Mouse (Mus musculus) intestine, embryonic 16.5 days (tissue): ENCODE measurements around the gene Abcb11. TPM values are rescaled to one million over a fixed set of nuclear protein-coding genes. Genes with fewer than 3 reads are reported as not detected.

Experiments
- polyA plus RNA-seq: library from polyadenylated mRNA; unstranded; fragments of >200 nt; fragmentation: Nextera tagmentation; extraction: Ambion mirVana; gene quantifications from 2 replicates; pipeline ENCODE4 v1.2.1, GENCODE M21; 2015

The Abcb11 gene
- polyA plus RNA-seq, 1 experiment from 2014 or later = 4.0 TPM

Other genes starting within 250 kb of the Abcb11 start
- gene Nostrin, start 206.8 kb downstream of the Abcb11 start, polyA plus RNA-seq = 31.7 and 32.3 TPM in 2 replicates
- gene Spc25, start 136.4 kb downstream of the Abcb11 start, polyA plus RNA-seq = 113 and 123 TPM in 2 replicates
- gene G6pc2, start 131.5 kb downstream of the Abcb11 start, polyA plus RNA-seq = 0.34 and 0.45 TPM in 2 replicates
- gene Dhrs9, start 37.8 kb upstream of the Abcb11 start, polyA plus RNA-seq = 0.43 TPM in 2 replicates
- 2.0 and 2.2 TPM in 2 replicates for gene Lrp2, start 243.4 kb upstream of the Abcb11 start, polyA plus RNA-seq